8 mouse cellular contexts compared by ENCODE assay signal in genomic region chr12:73110431-73111111, GRCm38 (mm10). TPM values are rescaled to one million over a fixed set of nuclear protein-coding genes. Genes with fewer than 3 reads are reported as not detected.
A peak's percentile ranks its signal among the peaks of the same experiment; 100 is the strongest.
DNase-seq lines count a peak whose midpoint lies in the region; ATAC-seq and TF ChIP-seq lines count a peak whose summit lies in the region.

No protein-coding gene starts in this region.

- 2% methylated on average over 23 of the region's 23 CpGs for WGBS in embryonic facial prominence, embryonic 13.5 days
- 6% methylated on average over 21 of the region's 23 CpGs for WGBS in hindbrain, embryonic 16.5 days
- WGBS in liver, embryonic 13.5 days (ENCODE audit: insufficient replicate concordance), result 13% methylated on average over 23 of the region's 23 CpGs
- WGBS in small intestine, adult 2 months, result 8% methylated on average over 23 of the region's 23 CpGs

- peak overlapping the region; percentile 59 to 91 for H3K4me3 ChIP-seq in ES-E14 (ENCODE audit: insufficient read depth in 1 of 2, low read depth in 1 of 2, low read length in 2 of 2, poor library complexity in 1 of 2, severe bottlenecking in 1 of 2)
- H3K4me3 ChIP-seq in embryonic facial prominence, embryonic 13.5 days, result peak overlapping the region; percentile 88
- H3K4me3 ChIP-seq in hindbrain, embryonic 16.5 days (ENCODE audit: low read length), result peak overlapping the region; percentile 23
- H3K4me3 ChIP-seq in liver, embryonic 13.5 days (replicated peaks), result 0 out of 2 replicates have a peak overlapping the region, but pooled peaks have one; percentile 7
- peak overlapping the region; percentile 15; the same call in 1 of the 2 replicates for H3K4me3 ChIP-seq in small intestine, adult 2 months (ENCODE audit: low read depth, low read length)

- no peak for TF ChIP-seq CTCF in small intestine, adult 2 months (IDR thresholded peaks at IDR 0.05; ENCODE audit: extremely low read depth, insufficient read length, insufficient replicate concordance, low read depth, low read length)

- ATAC-seq in embryonic facial prominence, embryonic 13.5 days (ENCODE audit: insufficient number of reproducible peaks, insufficient read depth, low FRiP score, low TSS enrichment, low read depth), result peak; percentile 61
- ATAC-seq in hindbrain, embryonic 16.5 days, result no peak
- ATAC-seq in liver, embryonic 13.5 days (ENCODE audit: low read depth), result no peak

- in situ Hi-C loops in ES-E14 (cut with MboI; ENCODE audit: low sequenced_read_pairs in 2 of 2, unreplicated experiment in 2 of 2), result no loop called here

- peaks cover 7 to 10% of the 10 kb centered on the region in 2 experiments; a peak in 3 of 4 replicates for H3K4me1 ChIP-seq in ES-E14 (ENCODE audit: control insufficient read depth in 2 of 2, insufficient read depth in 2 of 2, low read length in 2 of 2, poor library complexity in 1 of 2)
- peaks cover 38% of the 10 kb centered on the region for H3K4me1 ChIP-seq in embryonic facial prominence, embryonic 13.5 days
- H3K4me1 ChIP-seq in hindbrain, embryonic 16.5 days (ENCODE audit: control insufficient read depth, insufficient read depth, low read depth, low read length), result peaks cover 13% of the 10 kb centered on the region
- H3K4me1 ChIP-seq in liver, embryonic 13.5 days (replicated peaks), result peaks cover 27% of the 10 kb centered on the region; the same call in 1 of the 2 replicates
- H3K4me1 ChIP-seq in small intestine, adult 2 months (ENCODE audit: control insufficient read depth, insufficient read depth, insufficient read length, low read length), result peaks cover 13% of the 10 kb centered on the region

- TF ChIP-seq POLR2A in small intestine, adult 2 months (IDR thresholded peaks at IDR 0.05; ENCODE audit: low read depth, low read length), result no peak

- H3K27ac ChIP-seq in ES-E14 (ENCODE audit: insufficient read depth, low read depth, low read length, poor library complexity, severe bottlenecking), result no peak overlapping the region
- peak overlapping the region; percentile 28; the same call in 1 of the 2 replicates for H3K27ac ChIP-seq in embryonic facial prominence, embryonic 13.5 days
- no peak overlapping the region for H3K27ac ChIP-seq in hindbrain, embryonic 16.5 days (ENCODE audit: low read depth, low read length)
- H3K27ac ChIP-seq in liver, embryonic 13.5 days, result no peak overlapping the region
- H3K27ac ChIP-seq in small intestine, adult 2 months (ENCODE audit: insufficient read depth, low read depth, low read length), result no peak overlapping the region

- H3K36me3 ChIP-seq in ES-E14 (ENCODE audit: control insufficient read depth, insufficient read depth, low read length, poor library complexity, severe bottlenecking), result peaks cover 30% of the 10 kb centered on the region
- H3K36me3 ChIP-seq in embryonic facial prominence, embryonic 13.5 days, result peaks cover 25% of the 10 kb centered on the region
- no peaks in the 10 kb centered on the region for H3K36me3 ChIP-seq in hindbrain, embryonic 16.5 days (ENCODE audit: control insufficient read depth, insufficient read depth, low read length)
- H3K36me3 ChIP-seq in liver, embryonic 13.5 days, result no peaks in the 10 kb centered on the region
- H3K36me3 ChIP-seq in small intestine, adult 2 months (ENCODE audit: control insufficient read depth, insufficient read depth, low read length), result no peaks in the 10 kb centered on the region

- H3K9me3 ChIP-seq in ES-E14 (ENCODE audit: control insufficient read depth, insufficient read depth, low read depth, low read length), result no peaks in the 10 kb centered on the region
- no peaks in the 10 kb centered on the region for H3K9me3 ChIP-seq in embryonic facial prominence, embryonic 13.5 days
- H3K9me3 ChIP-seq in hindbrain, embryonic 16.5 days (ENCODE audit: control insufficient read depth, low read length), result no peaks in the 10 kb centered on the region
- H3K9me3 ChIP-seq in liver, embryonic 13.5 days (replicated peaks), result no peaks in the 10 kb centered on the region

- H3K4me2 ChIP-seq in embryonic facial prominence, embryonic 13.5 days, result peak overlapping the region; percentile 68
- peak overlapping the region; percentile 100 for H3K4me2 ChIP-seq in hindbrain, embryonic 16.5 days (ENCODE audit: low read length)
- 0 out of 2 replicates have a peak overlapping the region, but pooled peaks have one; percentile 79 for H3K4me2 ChIP-seq in liver, embryonic 13.5 days

- peak overlapping the region; percentile 75 for H3K9ac ChIP-seq in ES-E14 (ENCODE audit: insufficient read depth, low read depth, low read length, poor library complexity, severe bottlenecking)
- H3K9ac ChIP-seq in embryonic facial prominence, embryonic 13.5 days, result peak overlapping the region; percentile 96
- H3K9ac ChIP-seq in hindbrain, embryonic 16.5 days (ENCODE audit: low read depth, low read length), result 0 out of 2 replicates have a peak overlapping the region, but pooled peaks have one; percentile 25
- H3K9ac ChIP-seq in liver, embryonic 13.5 days, result no peak overlapping the region

- peak; percentile 4 for DNase-seq in cerebellum, adult 11 months
- DNase-seq in cerebellum, postnatal 4 days (ENCODE audit: low spot score in 2 of 2), result no peak
- no peak for DNase-seq in ES-E14 (ENCODE audit: low read depth, low spot score)
- DNase-seq in liver, embryonic 13.5 days, result no peak
- DNase-seq in c-Kit-positive CD71-positive TER-119-positive erythroid progenitor cells, embryonic 14.5 days (ENCODE audit: low spot score), result no peak

- H3K27me3 ChIP-seq in embryonic facial prominence, embryonic 13.5 days, result no peaks in the 10 kb centered on the region
- peaks cover 9% of the 10 kb centered on the region for H3K27me3 ChIP-seq in hindbrain, embryonic 16.5 days (replicated peaks; ENCODE audit: control insufficient read depth, insufficient read depth, low read length)
- H3K27me3 ChIP-seq in liver, embryonic 13.5 days, result peaks cover 71% of the 10 kb centered on the region
- H3K27me3 ChIP-seq in small intestine, adult 2 months (ENCODE audit: control insufficient read depth, insufficient read depth, low read length), result peaks cover 42% of the 10 kb centered on the region

TF ChIP-seq in ES-E14, 5 proteins besides CTCF, POLR2A, EP300 and RAD21:
- no peak for TF ChIP-seq ZNF384 (IDR thresholded peaks at IDR 0.05; ENCODE audit: low read depth, low read length)
- no peak for TF ChIP-seq CHD2 (IDR thresholded peaks at IDR 0.05; ENCODE audit: low read depth, low read length)
- TF ChIP-seq ZC3H11A (IDR thresholded peaks at IDR 0.05; ENCODE audit: borderline replicate concordance, low read depth, low read length), result no peak
- TF ChIP-seq HCFC1 (IDR thresholded peaks at IDR 0.05; ENCODE audit: borderline replicate concordance, insufficient read depth, low read length), result no peak
- no peak for TF ChIP-seq MAFK (IDR thresholded peaks at IDR 0.05; ENCODE audit: insufficient read depth, low read depth, low read length)

RNA-seq across cellular contexts. Expression of gene Six4, which starts 2.7 kb away (rescaled TPM):
- 13.6 and 17.1 TPM in 2 replicates for total RNA-seq in ES-E14 (2012; rRNA removed)
- polyA plus RNA-seq in embryonic facial prominence, embryonic 13.5 days (2015; fragmentation: Nextera tagmentation; extraction: Ambion mirVana), result 6.5 and 7.2 TPM in 2 replicates
- polyA plus RNA-seq in hindbrain, embryonic 16.5 days (2015; fragmentation: Nextera tagmentation; extraction: Ambion mirVana), result 0.24 and 0.47 TPM in 2 replicates
- 0.05 TPM in 2 replicates for polyA plus RNA-seq in liver, embryonic 13.5 days (2015; fragmentation: Nextera tagmentation; extraction: Ambion mirVana)
- 0.03 and 0.08 TPM in 2 replicates for polyA plus RNA-seq in small intestine, adult 2 months (2012; rRNA removed)

RNA-seq across cellular contexts. Expression of gene Mnat1, which starts 12.9 kb away (rescaled TPM):
- 26.8 and 41.2 TPM in 2 replicates for total RNA-seq in ES-E14 (2012; rRNA removed)
- 34.6 and 35.6 TPM in 2 replicates for polyA plus RNA-seq in embryonic facial prominence, embryonic 13.5 days (2015; fragmentation: Nextera tagmentation; extraction: Ambion mirVana)
- 16.2 and 17.4 TPM in 2 replicates for polyA plus RNA-seq in hindbrain, embryonic 16.5 days (2015; fragmentation: Nextera tagmentation; extraction: Ambion mirVana)
- 11.9 TPM in 2 replicates for polyA plus RNA-seq in liver, embryonic 13.5 days (2015; fragmentation: Nextera tagmentation; extraction: Ambion mirVana)
- polyA plus RNA-seq in small intestine, adult 2 months (2012; rRNA removed), result 0.60 and 1.7 TPM in 2 replicates

RNA-seq across cellular contexts. Expression of gene Six1, which starts 56.9 kb away (rescaled TPM):
- 2.2 and 2.9 TPM in 2 replicates for total RNA-seq in ES-E14 (2012; rRNA removed)
- 34.3 and 35.0 TPM in 2 replicates for polyA plus RNA-seq in embryonic facial prominence, embryonic 13.5 days (2015; fragmentation: Nextera tagmentation; extraction: Ambion mirVana)
- 0.58 and 1.5 TPM in 2 replicates for polyA plus RNA-seq in hindbrain, embryonic 16.5 days (2015; fragmentation: Nextera tagmentation; extraction: Ambion mirVana)
- polyA plus RNA-seq in liver, embryonic 13.5 days (2015; fragmentation: Nextera tagmentation; extraction: Ambion mirVana), result 0.30 and 0.55 TPM in 2 replicates
- not detected in 2 replicates for polyA plus RNA-seq in small intestine, adult 2 months (2012; rRNA removed)

Comparison
In these comparisons a context has a peak if more than half of its experiments do, and no peak if none do; other contexts are left out.
1. H3K4me3 ChIP-seq: peak in every context shown above with its lines; median percentile 88 in embryonic facial prominence, embryonic 13.5 days; 75 in ES-E14; 23 in hindbrain, embryonic 16.5 days; 15 in small intestine, adult 2 months; 7 in liver, embryonic 13.5 days.
2. RNA of gene Six1, which starts 56.9 kb away (polyA plus RNA-seq): 34.3 to 35.0 TPM in embryonic facial prominence, embryonic 13.5 days; 0.58 to 1.5 TPM in hindbrain, embryonic 16.5 days, 0.30 to 0.55 TPM in liver, embryonic 13.5 days and not detected in small intestine, adult 2 months; every median in the first group is over 10 times any median in the second.
3. Peak in every context shown above with its lines, with median percentiles within 50 percentile points of each other: H3K4me2 ChIP-seq.